Mouse (Mus musculus): ENCODE measurements at regions not wholly inside any gene's neighbourhood (a gene's known extent, or its start where the extent isn't known, plus 50 kb on each side); places are given as distances from the start of the nearest gene placed in this dataset.

DNA sequence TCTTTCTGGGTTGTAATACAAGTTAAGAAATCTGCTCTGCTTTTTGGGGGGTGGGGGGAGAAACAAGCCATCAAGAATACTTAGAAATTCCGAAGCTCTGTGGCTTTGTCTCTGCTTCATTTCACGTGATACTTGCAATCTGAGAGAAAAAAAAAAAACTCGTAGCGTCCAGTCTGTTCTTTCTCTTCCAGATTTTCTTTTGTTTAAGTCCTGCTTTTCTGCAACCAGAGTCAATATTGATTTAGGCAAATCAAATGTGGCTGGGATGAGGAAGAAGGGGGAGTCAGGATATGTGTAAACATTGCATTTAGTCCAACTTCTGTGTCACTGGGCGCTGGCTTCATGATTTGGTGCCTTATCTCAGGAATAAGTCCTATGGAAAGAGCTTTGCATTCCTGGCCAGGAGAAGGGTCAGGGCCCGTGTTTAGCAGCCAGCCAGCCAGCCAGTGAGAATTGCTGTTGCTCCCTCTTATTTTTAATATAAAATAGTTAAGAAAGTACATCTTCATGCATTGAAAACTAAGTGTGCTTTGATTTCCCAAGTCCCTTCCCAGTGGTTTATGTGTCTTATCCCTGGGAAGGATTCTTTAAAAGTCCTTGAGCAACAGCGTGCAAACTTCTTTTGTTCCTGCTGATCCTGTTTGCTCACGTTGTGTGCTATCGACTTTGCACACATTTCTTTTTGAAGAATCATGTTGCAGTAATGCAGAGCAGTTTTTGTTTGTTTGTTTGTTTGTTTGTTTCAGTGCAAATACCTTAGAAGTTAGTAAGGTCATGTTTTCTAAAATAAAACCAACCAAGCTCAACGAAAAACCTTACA is 272.0 kb downstream of the Gm11146 start:
- H3K9me3 ChIP-seq, result no peaks in the 10 kb centered on the region
- peak overlapping the region; percentile 48 for H3K4me3 ChIP-seq (replicated peaks)
- H3K27ac ChIP-seq, result peak overlapping the region; percentile 95
- no peaks in the 10 kb centered on the region for H3K4me1 ChIP-seq (replicated peaks)
- ATAC-seq, result peak; percentile 72
- no peaks in the 10 kb centered on the region for H3K27me3 ChIP-seq (replicated peaks)
- WGBS, result 10% methylated on average over 10 of the region's 10 CpGs
- H3K4me2 ChIP-seq (replicated peaks), result peak overlapping the region; percentile 63
- no peaks in the 10 kb centered on the region for H3K36me3 ChIP-seq
- H3K9ac ChIP-seq, result peak overlapping the region; percentile 62

DNA sequence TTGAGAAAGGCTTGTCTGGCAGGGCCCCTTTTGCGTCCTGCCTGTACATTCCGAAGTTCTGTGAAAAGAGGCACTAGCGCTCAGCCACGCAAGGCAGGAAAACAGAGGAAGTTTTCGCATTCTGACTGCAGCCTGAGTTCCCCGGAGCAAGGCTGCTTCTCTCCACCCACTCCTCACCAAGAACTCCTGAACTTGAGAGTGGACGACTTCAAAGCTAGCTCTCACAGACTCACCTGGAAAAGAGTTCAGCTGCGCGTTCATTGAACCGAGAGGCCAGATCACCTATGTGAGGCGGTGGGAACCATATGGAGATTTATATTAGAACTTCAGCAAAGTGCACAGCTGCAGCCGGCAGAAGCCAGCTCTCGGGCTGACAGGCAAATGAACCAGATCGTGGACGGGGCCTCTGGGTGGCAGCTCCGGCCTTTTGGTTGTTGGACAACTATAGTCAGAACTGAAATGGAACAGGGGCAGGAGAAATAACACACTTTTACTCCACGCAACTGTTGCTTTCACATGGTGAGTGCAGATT is 272.7 kb downstream of the Gm11146 start:
- WGBS, result 2% methylated on average over 17 of the region's 17 CpGs
- peak; percentile 79 for ATAC-seq

GRCm38 (mm10) chr16:77328628-77329159 is 273.2 kb downstream of the Gm11146 start:
- no peak; the same call in 1 of the 2 replicates for ATAC-seq

More for the DNA sequence above, 272.7 kb downstream of the Gm11146 start:
- Histone ChIP-seq H3K4me1 (replicated peaks) (no peaks in the 10 kb centered on the region), H3K27ac (peak overlapping the region; percentile 95), H3K4me2 (replicated peaks) (peak overlapping the region; percentile 63), H3K9me3 (no peaks in the 10 kb centered on the region), H3K27me3 (replicated peaks) (no peaks in the 10 kb centered on the region), H3K9ac (peak overlapping the region; percentile 62), H3K4me3 (replicated peaks) (peak overlapping the region; percentile 48), H3K36me3 (no peaks in the 10 kb centered on the region)

GRCm38 (mm10) chr16:77328049-77328448 is 273.8 kb downstream of the Gm11146 start:
- Histone ChIP-seq H3K9me3 (no peaks in the 10 kb centered on the region), H3K9ac (no peak overlapping the region), H3K4me2 (replicated peaks) (no peak overlapping the region), H3K27ac (no peak overlapping the region), H3K4me1 (replicated peaks) (no peaks in the 10 kb centered on the region), H3K27me3 (replicated peaks) (no peaks in the 10 kb centered on the region), H3K36me3 (no peaks in the 10 kb centered on the region), H3K4me3 (replicated peaks) (no peak overlapping the region)
- WGBS, result 68% methylated on average over 5 of the region's 5 CpGs
- ATAC-seq, result no peak

More at GRCm38 (mm10) chr16:77328628-77329159, 273.2 kb downstream of the Gm11146 start:
- peak overlapping the region; percentile 95 for H3K27ac ChIP-seq
- no peaks in the 10 kb centered on the region for H3K36me3 ChIP-seq
- H3K27me3 ChIP-seq (replicated peaks), result no peaks in the 10 kb centered on the region
- H3K9me3 ChIP-seq, result no peaks in the 10 kb centered on the region
- peak overlapping the region; percentile 48 for H3K4me3 ChIP-seq (replicated peaks)
- H3K4me2 ChIP-seq (replicated peaks), result peak overlapping the region; percentile 63
- peak overlapping the region; percentile 62 for H3K9ac ChIP-seq
- WGBS, result 34% methylated on average over 6 of the region's 6 CpGs
- no peaks in the 10 kb centered on the region for H3K4me1 ChIP-seq (replicated peaks)

- Histone ChIP-seq H3K27me3 (replicated peaks) (no peaks in the 10 kb centered on the region), H3K36me3 (no peaks in the 10 kb centered on the region), H3K4me2 (replicated peaks) (no peak overlapping the region), H3K9me3 (no peaks in the 10 kb centered on the region), H3K4me3 (replicated peaks) (no peak overlapping the region), H3K9ac (no peak overlapping the region), H3K4me1 (replicated peaks) (no peaks in the 10 kb centered on the region), H3K27ac (no peak overlapping the region)
- ATAC-seq, result 0 out of 2 replicates have a peak, but pooled peaks have one; percentile 41
- WGBS, result 40% methylated on average over 5 of the region's 5 CpGs
Measured at GRCm38 (mm10) chr16:77322338-77322737, 279.6 kb downstream of the Gm11146 start.

- no peak overlapping the region for H3K27ac ChIP-seq
- H3K36me3 ChIP-seq, result no peaks in the 10 kb centered on the region
- H3K4me3 ChIP-seq (replicated peaks), result no peak overlapping the region
- no peaks in the 10 kb centered on the region for H3K4me1 ChIP-seq (replicated peaks)
- 92% methylated on average over 1 of the region's 1 CpGs for WGBS
- no peaks in the 10 kb centered on the region for H3K27me3 ChIP-seq (replicated peaks)
- no peaks in the 10 kb centered on the region for H3K9me3 ChIP-seq
- H3K4me2 ChIP-seq (replicated peaks), result no peak overlapping the region
- ATAC-seq, result no peak
- no peak overlapping the region for H3K9ac ChIP-seq
Measured at GRCm38 (mm10) chr16:77318150-77318549, 283.7 kb downstream of the Gm11146 start.

- 85% methylated on average over 1 of the region's 1 CpGs for WGBS
Measured at GRCm38 (mm10) chr16:77315354-77315753, 286.5 kb downstream of the Gm11146 start.

DNA sequence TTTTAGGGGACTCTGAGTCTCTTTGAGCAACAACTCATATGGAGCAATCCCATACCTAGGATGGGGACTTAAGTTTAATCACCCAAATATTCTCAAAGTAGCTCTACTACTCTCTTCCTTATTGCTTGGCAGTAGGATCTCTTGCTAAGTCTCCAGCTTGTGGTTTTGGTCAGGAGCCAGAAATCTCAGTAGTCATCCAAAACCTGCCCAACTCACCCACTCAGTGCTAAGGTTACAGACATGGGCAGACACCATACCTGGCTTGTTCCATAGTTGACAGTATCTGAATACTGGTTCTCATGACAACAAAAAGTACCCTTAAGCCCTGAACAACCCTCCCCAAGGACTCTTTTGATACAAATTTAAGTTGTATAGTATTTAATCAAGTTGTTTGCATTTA is 288.7 kb downstream of the Gm11146 start:
- Histone ChIP-seq H3K4me3 (replicated peaks) (no peak overlapping the region), H3K9me3 (no peaks in the 10 kb centered on the region), H3K9ac (no peak overlapping the region), H3K4me2 (replicated peaks) (no peak overlapping the region), H3K36me3 (no peaks in the 10 kb centered on the region), H3K4me1 (replicated peaks) (no peaks in the 10 kb centered on the region), H3K27ac (no peak overlapping the region), H3K27me3 (replicated peaks) (no peaks in the 10 kb centered on the region)
- no peak for ATAC-seq

More at GRCm38 (mm10) chr16:77315354-77315753, 286.5 kb downstream of the Gm11146 start:
- no peaks in the 10 kb centered on the region for H3K9me3 ChIP-seq
- H3K27ac ChIP-seq, result no peak overlapping the region
- no peak overlapping the region for H3K4me2 ChIP-seq (replicated peaks)
- H3K36me3 ChIP-seq, result no peaks in the 10 kb centered on the region
- H3K4me1 ChIP-seq (replicated peaks), result no peaks in the 10 kb centered on the region
- H3K9ac ChIP-seq, result no peak overlapping the region
- no peak for ATAC-seq
- no peaks in the 10 kb centered on the region for H3K27me3 ChIP-seq (replicated peaks)
- no peak overlapping the region for H3K4me3 ChIP-seq (replicated peaks)

- Histone ChIP-seq H3K9me3 (no peaks in the 10 kb centered on the region), H3K27ac (no peak overlapping the region), H3K4me2 (replicated peaks) (no peak overlapping the region), H3K27me3 (replicated peaks) (no peaks in the 10 kb centered on the region), H3K4me3 (replicated peaks) (no peak overlapping the region), H3K4me1 (replicated peaks) (no peaks in the 10 kb centered on the region), H3K36me3 (no peaks in the 10 kb centered on the region), H3K9ac (no peak overlapping the region)
- 80% methylated on average over 6 of the region's 6 CpGs for WGBS
- ATAC-seq, result no peak
Measured at GRCm38 (mm10) chr16:77301270-77302171, 288.0 kb downstream of the Usp25 start.

DNA sequence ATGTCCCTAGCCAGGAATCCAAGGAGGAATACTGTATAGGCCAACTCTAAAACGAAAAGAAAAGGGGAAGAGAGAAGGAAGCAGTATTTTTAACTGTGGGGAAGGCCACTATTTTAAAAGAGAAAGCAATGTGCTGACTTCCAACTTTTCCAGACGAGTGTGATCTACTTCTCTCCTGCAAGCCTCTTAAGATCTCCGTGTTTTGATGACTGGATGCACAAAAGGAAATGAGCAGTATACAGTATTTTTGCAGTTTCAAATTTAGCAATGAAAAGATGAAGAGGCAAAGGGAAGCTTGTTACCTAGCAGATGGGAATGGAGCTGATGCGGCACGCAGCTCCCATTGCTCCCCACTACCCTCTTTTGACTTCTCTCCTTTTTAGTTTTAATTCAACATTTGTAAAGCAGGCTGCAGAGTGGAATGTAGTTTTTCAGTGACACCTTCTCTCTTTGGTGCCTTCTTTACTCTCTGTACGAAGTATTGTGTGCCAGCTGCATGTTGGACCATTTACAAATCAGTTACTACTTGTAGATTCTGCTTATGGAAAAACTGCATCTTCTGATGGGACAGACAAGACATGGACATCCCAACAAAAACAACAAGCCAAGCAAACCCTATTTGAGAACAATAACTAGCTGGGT is 287.2 kb downstream of the Usp25 start:
- Histone ChIP-seq H3K4me2 (replicated peaks) (no peak overlapping the region), H3K27ac (no peak overlapping the region), H3K4me3 (replicated peaks) (no peak overlapping the region), H3K9me3 (no peaks in the 10 kb centered on the region), H3K36me3 (no peaks in the 10 kb centered on the region), H3K9ac (no peak overlapping the region), H3K4me1 (replicated peaks) (no peaks in the 10 kb centered on the region), H3K27me3 (replicated peaks) (no peaks in the 10 kb centered on the region)
- WGBS, result 65% methylated on average over 6 of the region's 6 CpGs
- no peak for ATAC-seq

DNA sequence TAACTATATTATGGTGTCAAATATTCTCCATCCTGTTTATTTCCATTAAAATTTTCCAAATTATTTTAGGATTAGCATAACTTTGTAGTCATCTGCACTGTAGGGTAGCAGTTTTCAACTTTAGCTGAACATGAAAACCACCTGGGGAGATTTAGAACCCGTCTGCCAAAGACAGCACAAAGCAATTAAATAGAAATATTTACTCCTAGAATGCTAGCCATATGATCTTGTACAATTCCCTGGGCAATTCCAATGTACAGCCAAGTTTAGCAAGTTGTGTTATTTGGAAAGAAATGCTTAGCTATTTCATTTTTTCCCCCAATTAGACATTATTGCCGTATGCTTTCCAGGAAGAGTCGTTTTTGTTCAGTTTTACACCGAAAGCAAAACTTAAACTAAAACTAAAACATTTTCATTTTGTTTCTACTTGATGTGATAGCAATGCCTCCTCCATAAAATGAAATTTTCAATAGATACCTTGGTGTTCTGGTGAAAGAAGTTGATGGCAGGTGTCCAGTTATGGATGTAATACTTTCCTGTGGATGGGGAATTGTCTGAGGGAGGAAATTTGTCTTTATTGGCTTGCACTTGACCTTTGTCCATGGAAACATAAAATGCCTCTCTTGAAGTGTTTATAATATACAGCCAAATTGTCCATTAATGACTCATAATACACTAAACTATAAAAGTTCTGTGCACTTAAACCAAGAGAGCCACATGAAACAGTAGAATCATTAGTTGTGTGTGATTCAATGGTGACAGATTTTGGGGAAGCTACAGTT is 282.3 kb downstream of the Usp25 start:
- H3K36me3 ChIP-seq, result no peaks in the 10 kb centered on the region
- WGBS, result 77% methylated on average over 4 of the region's 4 CpGs
- ATAC-seq, result no peak
- H3K4me1 ChIP-seq (replicated peaks), result no peaks in the 10 kb centered on the region
- no peak overlapping the region for H3K9ac ChIP-seq
- no peak overlapping the region for H3K4me2 ChIP-seq (replicated peaks)
- no peaks in the 10 kb centered on the region for H3K27me3 ChIP-seq (replicated peaks)
- H3K27ac ChIP-seq, result no peak overlapping the region
- H3K4me3 ChIP-seq (replicated peaks), result no peak overlapping the region
- no peaks in the 10 kb centered on the region for H3K9me3 ChIP-seq

Measured in intestine, embryonic 15.5 days (tissue).